Mouse (Mus musculus): ENCODE measurements around the gene Cadm1.

Cadm1 gene

DNA sequence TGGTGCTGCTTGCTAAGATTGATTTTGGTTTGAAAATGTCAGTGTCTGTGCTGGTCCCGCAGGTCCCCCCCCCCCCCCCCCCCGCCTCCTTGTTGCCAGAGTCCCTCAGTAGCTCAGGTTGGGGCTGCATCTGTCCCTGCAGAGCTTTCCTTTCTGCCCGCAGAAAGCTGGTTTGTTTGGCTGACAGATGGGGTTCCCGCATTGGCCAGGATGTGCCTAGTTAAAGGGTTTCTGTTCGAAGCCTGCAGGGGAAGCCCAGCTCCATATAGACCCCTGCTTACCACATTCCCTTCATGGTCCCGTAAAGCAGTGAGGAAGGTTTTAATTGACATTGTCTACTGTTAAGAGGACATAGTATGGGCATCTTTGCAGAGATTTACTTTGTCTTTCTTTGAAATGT, 78.9 kb downstream of the Cadm1 start:
- no peak for DNase-seq (ENCODE audit: low spot score in 2 of 2)

DNA sequence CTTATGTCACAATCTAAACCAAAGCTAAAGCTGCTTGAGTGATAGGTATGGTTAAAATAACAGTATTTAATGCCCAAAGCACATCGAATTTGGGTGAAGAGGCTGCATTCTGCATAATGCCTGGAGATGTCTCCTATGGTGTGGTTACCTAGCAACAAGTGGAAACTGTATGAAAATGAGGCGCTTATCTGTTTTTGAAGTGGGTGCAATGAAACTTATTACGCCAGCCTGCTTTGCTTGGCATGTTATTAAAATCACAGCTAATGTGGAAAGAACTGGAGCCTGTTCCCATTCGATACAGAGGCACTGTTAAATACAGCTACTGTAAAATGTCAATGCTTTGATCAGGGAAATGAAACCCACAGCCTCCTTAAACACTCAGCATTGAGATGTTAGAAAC, 79.5 kb downstream of the Cadm1 start:
- no peak for DNase-seq (ENCODE audit: low spot score in 2 of 2)

DNA sequence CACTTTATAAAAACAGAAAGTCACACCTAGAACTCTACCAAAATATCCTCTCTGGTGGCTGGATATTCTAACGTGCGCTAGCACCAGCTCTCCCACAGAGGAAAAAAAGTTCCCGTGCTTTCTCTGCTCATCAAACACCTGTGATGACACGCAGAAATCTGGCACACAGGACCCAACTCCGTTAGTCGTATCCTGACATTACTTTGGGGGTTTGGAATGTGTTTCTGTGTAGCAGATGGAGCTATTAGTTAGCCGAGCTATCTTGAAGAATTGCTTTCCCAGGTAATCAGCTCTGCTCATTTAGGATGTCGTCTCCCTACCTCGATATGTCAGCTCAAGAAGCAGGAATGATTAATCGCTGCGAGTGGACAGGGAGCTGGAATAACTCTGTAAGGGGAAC, 80.3 kb downstream of the Cadm1 start:
- DNase-seq (ENCODE audit: low spot score in 2 of 2): no peak

DNA sequence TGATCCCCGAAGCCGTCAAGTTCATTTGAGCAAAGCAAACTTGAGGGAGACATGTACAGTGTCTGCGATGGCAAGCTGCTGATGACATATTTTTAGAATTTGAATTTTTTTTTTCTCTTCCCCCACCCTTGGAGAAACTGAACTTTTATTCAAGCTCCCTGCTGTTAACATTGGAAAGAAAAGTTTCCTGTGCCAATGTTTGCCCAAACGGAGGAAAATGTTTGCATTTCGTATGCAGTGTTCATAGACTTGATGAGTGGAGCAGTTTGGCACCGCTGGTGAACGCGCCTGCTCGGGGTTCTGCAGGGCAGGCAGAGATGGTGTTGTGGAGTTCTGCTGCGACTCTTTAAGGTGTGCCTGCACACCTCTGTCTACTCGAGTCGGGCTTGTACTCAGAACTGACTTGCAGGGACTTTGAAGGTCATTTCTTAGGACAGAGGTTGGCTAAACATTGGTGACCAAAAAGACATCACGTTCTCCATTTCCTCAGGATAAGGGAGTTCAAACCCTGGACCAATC, 83.0 kb downstream of the Cadm1 start:
- DNase-seq (ENCODE audit: low spot score in 2 of 2): no peak

DNA sequence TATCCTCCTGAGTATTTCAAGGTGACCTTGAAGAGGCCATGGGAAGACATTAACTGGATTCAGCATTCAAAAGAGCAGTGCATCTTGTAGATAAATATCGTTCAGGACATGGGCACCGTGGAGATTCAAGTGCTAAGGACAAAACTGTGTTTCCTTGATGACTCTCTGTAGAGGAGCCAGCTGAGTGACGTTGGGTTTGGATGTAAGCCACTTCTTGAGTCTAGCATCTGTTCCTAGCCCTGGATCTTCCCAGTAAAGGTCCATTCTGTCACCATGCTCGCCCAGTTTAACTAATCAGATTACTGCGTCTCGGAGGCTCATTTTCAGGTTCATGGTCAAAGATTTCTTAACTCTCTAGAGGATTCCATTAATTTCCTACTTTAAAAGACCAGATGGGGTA, 85.1 kb downstream of the Cadm1 start:
- no peak for DNase-seq (ENCODE audit: low spot score in 2 of 2)

DNA sequence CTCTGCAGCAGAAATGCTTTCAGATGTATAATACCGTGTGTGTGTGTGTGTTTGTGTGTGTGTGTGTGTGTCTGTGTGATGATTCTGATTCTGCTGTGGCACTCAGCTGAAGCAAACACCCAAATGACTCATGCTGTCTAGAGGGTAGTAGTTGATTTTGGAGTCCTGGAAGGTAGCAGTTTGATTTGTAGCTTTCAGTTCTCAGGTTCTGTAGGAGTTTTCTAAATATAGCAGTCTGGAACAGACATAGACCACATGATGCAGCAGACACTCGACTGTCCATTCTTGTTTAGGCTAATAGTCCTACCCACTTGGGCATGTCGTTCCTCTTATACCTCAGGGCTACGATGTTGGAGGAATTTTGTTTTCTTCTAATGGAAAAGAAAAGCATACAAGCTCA, 86.4 kb downstream of the Cadm1 start:
- DNase-seq (ENCODE audit: low spot score in 2 of 2): no peak

DNA sequence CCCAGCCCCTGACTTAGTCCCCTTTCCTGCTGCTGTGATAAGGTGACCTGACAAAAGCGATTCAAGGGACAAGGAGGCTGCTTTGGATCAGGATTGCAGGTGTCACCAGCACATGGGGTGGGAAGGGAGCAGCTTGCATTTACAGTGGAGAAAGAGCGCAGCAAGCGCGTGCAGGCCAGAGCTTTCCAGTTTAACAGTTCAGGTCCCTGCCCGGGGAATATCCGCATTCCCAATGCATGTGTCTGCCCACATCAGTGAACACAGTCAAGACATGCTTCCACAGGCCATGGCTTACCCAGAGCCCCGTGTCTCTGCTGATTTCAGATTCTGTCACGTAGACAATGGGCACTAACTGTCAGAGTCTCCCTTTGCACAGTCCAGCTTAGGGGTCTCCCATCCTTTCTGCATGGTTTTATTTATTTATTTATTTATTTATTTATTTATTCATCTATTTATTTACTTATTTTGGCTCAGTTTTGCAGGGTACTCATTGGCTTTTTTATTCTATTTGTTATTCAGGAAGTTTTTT, 89.6 kb downstream of the Cadm1 start:
- DNase-seq (ENCODE audit: low spot score in 2 of 2): no peak

DNA sequence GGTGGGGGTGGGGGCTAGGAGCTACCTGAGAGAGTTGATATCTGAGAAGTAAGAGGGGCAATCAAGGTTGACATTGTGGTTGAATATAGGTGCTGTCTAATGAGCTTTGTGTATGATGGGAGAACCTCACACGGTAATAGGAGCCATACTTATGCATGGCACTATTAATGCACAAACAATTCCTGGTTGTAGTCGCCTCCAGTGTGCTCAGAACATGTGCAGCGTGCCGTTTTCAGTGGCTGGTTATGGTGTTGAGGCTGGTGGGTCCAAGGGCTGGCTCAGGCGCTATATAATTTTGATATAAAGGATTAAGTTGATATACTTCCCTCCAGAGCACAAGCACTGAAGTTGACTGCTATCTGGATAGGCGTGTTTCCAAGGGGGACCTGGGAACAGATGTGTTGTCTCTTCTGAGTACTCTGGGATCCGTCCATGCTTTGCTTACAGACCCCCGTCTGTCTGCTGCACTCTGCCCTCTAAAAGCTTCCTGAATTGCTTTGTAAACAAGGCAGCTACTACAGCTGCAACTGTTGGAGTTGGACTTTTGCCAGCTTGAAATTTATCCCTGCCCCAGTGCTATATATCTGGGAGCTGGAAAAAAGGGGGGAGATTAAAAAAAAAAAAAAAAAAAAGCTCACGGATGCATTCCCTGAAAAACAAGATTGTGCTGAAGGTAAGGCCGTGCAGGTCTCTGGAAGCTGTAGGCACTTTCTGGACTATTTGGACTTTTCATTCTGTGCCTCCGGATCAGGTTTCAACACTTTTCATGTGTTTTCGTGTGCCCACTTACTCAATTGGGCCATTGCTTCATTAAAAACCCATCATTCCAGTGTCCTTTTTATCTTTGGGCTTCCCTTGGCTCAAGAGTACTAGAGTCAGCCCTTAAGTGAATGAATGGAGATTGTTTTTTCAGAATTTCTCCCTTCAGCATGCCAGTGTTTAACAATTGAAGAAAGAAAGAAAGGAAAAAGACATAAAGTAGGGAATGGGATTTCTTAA, 93.8 kb downstream of the Cadm1 start:
- DNase-seq (ENCODE audit: low spot score in 2 of 2): no peak

DNA sequence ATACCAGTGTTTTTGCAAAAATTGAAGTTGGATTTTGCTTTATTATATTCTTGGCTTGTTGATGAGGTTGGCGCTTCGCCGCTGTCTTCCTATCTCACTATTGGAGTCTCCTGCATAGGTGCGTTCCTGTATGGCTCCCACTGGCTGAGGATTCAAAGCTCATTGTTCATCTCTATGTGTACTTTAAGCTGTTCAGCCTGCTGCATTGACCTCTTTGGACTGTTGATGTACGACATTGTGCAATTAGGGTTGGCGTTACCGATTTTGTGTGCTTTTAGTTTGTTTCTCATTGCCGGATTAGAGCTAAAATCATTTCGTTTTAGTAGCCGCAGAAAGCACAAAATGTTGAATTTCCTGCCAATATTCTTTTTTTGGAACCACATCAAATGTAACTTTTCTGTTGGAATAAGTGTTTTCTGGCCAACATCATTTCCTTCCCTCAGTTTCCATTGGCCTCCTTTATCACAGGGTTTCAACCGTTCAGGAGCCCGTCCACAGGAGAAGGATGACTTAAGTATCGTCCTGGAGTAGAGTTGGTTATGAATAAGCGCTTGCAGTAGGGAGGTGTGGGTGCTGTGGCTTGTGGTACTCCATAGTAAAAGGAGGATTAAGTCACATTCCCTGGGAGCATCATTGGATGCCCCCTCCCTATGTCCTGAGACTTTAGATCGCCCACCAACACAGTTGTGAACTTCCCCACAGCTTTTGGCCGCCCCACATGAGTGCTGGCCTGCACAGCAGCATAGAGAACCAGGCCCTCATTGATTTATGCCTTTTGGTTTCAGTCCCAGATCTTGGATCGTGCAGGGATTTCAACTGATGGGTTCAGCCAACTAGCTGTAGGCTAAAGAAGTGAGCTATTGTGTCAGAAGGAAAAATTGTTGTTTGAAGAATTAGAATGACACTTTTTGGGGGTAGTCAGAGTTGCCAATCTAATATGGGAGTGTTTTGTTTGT, 94.9 kb downstream of the Cadm1 start:
- no peak for DNase-seq (ENCODE audit: low spot score in 2 of 2)

DNA sequence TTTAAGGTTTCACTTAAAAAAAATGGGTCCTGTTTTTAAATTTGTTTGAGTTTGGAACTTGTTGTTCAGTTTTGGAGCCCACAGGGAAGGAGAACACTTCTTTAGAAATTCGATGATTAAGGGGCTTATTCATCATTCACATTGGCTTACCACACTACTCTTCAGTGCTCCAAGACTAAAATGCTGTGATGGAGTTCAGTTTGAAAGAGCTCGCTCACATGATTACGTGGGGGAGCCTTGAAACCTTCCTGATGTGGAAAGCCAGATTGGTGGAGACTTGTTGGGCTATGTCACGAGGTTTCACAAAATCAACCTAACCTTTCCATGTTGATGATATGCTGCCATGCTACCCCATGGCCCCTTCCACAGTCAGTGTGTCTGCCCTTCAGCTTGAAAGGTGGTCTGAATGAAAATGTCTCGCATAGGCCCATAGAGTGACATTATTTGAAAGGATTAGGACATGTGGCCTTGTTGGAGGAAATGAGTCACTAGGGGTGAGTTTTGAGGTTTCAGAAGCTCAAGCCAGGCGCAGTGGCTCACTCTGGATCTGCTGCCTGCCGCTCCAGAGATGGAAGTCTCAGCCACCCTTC, 95.7 kb downstream of the Cadm1 start:
- no peak for DNase-seq (ENCODE audit: low spot score in 2 of 2)

DNA sequence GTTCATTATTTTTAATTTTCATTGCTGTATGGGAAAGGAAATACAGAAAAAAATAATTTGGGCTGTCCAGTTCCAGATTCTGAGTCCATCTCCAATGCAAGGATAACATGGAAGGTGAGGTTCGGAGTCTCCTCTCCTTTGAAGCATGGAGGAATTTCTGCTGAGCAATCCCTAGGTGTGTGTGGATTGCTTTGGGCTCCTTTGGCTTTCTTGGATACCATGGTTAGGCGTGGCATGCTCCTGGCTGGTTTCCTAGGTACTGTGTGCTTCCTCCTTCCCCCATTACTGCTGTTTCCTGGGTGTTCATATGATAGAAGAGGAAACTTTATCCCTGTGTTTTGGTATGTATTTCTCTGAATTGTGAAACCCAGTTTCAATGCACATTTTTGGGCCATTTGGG, 98.0 kb downstream of the Cadm1 start:
- DNase-seq (ENCODE audit: low spot score in 2 of 2): no peak

DNA sequence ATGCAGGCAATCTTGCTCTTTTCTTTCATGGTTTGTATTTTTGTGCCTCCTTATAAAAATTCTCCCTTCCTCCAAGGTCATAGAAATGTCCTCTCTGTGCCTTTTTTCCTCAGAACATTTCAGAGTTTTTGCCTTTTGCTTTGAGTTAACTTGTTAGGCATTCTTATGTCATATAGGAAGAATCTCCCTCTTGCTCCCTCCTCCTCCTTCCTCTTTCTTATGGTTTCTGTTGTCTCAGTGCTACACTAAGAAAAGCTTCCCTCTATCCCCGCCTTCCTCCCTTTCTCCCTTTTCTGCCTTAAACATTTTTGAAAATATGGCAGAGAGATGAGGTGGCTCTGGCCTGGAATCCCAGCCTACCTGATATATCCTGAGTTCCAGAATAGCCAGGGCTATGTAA, 98.6 kb downstream of the Cadm1 start:
- DNase-seq (ENCODE audit: low spot score in 2 of 2): no peak

DNA sequence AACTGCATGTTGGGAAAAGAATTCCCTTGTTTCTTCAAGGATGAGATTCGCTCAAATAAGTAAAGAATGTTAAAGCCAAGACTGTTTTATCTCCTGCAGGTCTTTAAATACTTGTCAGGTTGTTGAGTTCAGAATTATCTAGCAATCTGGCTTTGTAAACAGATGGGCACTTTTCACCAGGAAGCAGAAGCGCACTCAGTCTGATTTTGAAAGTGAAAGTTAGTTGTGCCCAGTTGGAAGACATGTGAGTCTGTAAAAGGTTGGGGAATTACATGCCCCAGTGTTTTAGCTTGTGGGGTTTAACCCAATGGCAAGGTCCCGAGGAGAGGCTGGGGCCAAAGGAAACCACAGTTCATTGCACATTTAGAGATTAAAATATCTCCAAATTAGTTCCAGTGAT, 104.7 kb downstream of the Cadm1 start:
- no peak for DNase-seq (ENCODE audit: low spot score in 2 of 2)

DNA sequence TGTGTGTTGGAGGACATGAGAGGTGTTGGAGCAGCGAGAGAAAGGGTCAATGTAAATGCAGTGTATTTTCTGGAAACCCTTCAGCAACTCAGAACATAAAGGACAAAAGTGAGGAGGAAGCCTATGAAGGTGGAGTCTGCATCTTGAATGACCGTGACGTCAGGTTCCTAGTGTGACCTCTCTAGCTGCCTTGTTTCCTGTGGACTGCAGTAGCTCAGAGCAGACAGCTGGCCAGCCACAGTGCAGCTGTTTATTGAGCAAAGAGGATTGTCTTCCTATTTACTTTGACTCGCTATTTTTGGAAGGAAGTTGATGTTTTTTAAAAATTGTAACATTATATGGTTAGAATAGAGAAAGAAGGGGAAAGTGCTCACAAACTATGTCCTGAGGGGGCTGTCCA, 112.7 kb downstream of the Cadm1 start:
- no peak for DNase-seq (ENCODE audit: low spot score in 2 of 2)

DNA sequence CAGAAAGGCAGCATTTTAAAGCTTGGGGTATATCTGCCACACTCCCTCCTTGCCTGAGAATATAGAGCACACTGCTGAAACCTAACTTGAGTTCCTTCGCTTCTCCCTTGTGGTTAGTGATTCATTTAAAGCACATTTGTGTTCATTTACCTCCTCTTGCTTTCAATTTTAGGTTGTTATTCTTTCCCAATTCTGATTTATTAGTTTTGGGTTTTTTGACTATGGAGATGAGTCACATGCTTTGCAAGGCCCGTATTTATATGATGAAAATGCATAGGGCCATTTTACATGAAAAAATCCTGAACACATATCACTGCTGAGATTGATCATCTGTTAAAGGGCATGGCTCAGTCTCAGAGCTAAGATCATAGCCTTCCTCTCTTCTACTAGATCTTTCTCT, 115.1 kb downstream of the Cadm1 start:
- DNase-seq (ENCODE audit: low spot score in 2 of 2): no peak

DNA sequence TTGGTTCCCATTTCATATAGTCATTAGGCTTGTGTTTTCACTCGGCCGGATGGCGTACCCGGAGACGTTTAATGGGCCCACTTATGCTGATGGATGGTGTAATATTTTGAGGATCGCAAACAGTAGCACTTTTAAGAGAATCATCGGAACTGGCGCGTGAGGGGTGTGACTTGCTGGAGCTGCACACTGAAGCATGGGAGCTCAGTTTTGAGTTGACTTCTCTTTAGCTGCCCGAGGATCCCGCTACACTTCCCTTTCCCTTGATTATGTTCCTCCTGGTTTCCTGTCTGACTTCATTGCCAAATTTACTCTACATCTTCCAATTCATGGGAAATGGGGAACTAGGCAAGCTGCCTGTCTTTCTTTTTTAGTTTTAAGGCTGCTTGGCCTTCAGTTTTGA, 121.5 kb downstream of the Cadm1 start:
- no peak for DNase-seq (ENCODE audit: low spot score in 2 of 2)

DNA sequence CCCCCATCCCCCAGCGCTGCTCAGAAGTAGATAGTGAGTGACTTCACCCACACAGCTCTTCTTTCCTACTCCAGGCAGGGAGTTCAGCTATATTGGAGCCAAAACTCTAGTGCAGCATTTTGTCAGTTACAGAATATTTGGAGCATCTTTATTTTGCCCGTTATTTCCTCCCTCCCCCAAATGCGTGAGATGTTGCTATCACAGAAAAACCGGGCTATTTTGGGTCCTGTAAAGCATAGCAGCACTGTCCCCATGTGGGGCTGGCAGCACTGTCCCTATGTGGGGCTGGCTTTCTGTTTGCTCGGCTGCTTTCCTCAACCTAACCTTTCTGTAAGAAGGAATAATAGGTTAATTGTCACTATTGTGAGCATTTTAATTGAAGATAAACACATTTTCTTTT, 122.2 kb downstream of the Cadm1 start:
- no peak for DNase-seq (ENCODE audit: low spot score in 2 of 2)

DNA sequence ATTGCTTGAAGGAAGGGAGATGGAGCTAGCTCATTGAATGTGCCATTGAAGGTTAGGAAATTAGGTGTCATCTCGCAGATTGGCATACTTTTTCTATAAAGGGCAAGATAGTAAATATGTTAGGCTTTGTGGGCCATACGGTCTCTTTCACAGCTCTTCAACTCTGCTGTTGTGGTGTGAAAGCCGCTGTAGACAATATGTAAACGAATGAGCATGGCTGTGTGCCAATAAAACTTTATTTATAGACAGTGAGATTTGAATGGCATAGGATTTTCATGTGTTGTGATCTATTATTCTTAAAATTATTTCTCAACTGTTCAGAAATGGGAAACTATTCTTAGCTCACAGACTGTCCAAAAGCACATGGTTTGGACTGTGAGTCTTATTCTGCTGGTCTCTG, 123.0 kb downstream of the Cadm1 start:
- DNase-seq (ENCODE audit: low spot score in 2 of 2): no peak

DNA sequence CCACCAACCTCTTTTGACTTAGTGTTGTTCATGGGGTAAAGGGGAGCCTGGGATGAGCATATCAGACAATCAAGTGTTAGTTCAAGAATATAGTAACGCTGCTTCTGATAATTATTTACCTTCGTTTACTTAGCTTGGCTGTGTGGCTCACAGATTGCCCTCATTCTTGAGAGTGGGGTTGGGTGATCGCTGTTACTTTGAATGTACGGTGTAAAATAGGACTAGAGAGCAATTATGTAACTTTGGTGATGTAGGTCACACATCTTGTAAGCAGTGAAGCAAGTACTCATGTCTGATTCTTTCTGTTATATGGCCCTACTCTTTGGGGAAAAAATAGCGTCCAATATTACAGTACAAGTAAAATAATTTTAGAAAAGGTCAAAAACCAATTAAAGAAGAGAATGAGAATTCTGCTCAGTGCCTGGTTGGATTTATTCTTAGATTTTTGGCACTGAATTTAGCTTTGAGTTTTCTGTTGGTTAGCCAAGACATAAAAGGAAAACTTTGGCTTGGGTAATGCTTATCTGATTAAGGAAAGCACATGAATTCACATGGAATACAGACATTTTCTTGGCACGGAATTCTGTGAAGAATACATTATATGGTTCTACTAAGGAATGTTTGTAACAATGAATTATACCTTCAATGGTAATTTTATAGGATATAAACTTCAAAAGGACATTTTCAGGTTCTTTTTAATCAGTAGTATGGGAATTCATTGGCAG, 129.6 kb downstream of the Cadm1 start:
- DNase-seq (ENCODE audit: low spot score in 2 of 2): no peak

DNA sequence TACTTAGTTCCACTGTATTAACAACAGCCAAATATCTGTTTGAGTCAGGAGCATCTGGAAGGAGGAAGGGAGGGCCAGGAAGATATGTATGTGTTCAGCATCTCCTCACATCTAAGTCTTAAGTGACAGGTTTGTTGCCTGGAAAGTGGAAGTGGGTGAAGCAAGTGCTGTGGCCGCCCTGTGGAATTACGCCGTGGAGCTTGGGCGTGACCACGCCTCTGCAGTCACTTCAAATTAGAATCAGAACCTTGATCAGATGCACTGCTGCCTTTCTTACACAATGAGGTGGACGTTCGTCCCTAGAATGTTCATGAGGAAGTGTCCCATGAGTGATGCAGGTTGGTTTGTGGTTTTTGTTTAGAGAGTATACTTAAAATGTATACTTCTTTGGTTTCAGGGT, 131.6 kb downstream of the Cadm1 start:
- no peak for DNase-seq (ENCODE audit: low spot score in 2 of 2)

DNA sequence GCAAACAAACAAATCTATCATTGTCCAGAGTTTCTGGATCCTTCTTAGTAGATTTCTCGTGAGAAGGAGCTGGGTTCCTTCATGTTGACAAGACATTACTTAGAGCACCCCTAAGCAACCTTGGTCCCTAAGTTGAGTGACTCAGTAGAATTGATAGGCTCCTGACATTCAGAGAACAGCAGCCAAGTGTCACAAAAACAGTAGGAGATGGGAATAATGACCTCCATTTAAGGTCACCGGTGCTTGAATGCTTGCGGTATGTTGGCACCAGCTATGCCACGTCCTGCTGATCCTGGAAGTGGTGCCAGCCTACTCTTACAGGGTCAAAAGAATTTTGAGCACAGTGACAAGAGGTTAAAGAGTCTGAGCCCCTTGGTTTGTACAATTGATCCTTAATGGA, 139.2 kb downstream of the Cadm1 start:
- no peak for DNase-seq (ENCODE audit: low spot score in 2 of 2)

All from thymus, postnatal 10 days (tissue).